Mouse (Mus musculus) embryonic facial prominence, embryonic 12.5 days (tissue): Measurements from ENCODE around the gene Gatad2b. TPM values are rescaled to one million over a fixed set of nuclear protein-coding genes. Genes with fewer than 3 reads are reported as not detected.

Source experiments
- ATAC-seq: fragments of 200-750 bp; cut with Nextera tagmentation; 2 replicates; pipeline ENCODE4 v1.8.0; 2017; ENCODE audit not compliant: insufficient number of reproducible peaks, insufficient read depth, low FRiP score, low TSS enrichment
- H3K27ac ChIP-seq: fragments of 300-500 bp; sonication (generic); 2 replicates; pipeline ENCODE4 v1.5.1; 2016; ENCODE audit warnings: mild to moderate bottlenecking
- H3K27me3 ChIP-seq: fragments of 300-500 bp; sonication (generic); 2 replicates; pipeline ENCODE4 v1.6.1; 2016; ENCODE audit warnings: mild to moderate bottlenecking, moderate library complexity
- H3K36me3 ChIP-seq: fragments of 300-500 bp; sonication (generic); 2 replicates; pipeline ENCODE4 v1.6.1; 2016; ENCODE audit warnings: mild to moderate bottlenecking
- H3K4me1 ChIP-seq: fragments of 300-500 bp; sonication (generic); 2 replicates; pipeline ENCODE4 v1.6.1; 2016
- H3K4me2 ChIP-seq: fragments of 300-500 bp; sonication (generic); replicated peaks from 2 replicates; pipeline ENCODE4 v1.6.1; 2016; ENCODE audit warnings: mild to moderate bottlenecking, moderate library complexity
- H3K4me3 ChIP-seq: fragments of 300-500 bp; sonication (generic); 2 replicates; pipeline ENCODE4 v1.5.1; 2016; ENCODE audit warnings: mild to moderate bottlenecking
- H3K9ac ChIP-seq: fragments of 300-500 bp; sonication (generic); 2 replicates; pipeline ENCODE4 v1.6.1; 2016; ENCODE audit warnings: mild to moderate bottlenecking, moderate library complexity
- H3K9me3 ChIP-seq: fragments of 300-500 bp; sonication (generic); 2 replicates; pipeline ENCODE4 v1.6.1; 2016; ENCODE audit warnings: mild to moderate bottlenecking, moderate library complexity
- WGBS: fragments of 180-500 bp; shearing (Covaris S2); methylation state at CpG from one replicate; pipeline ENCODE4 v1.1.7; 2016; 5-methylcytosine and 5-hydroxymethylcytosine counted together
- microRNA-seq: library from miRNA; unstranded; fragments of <30 nt; microRNA quantifications from one replicate; pipeline ENCODE4, GENCODE M21; 2017
- polyA plus RNA-seq: library from polyadenylated mRNA; unstranded; fragments of >200 nt; fragmentation: Nextera tagmentation; extraction: Ambion mirVana; gene quantifications from 2 replicates; pipeline ENCODE4 v1.2.1, GENCODE M21; 2016

Gatad2b gene
- polyA plus RNA-seq, 1 experiment from 2014 or later: 16.6 TPM

- WGBS: 83% methylated on average over 4 of the region's 4 CpGs
- ATAC-seq: no peak
- H3K27me3 ChIP-seq: no peaks in the 10 kb centered on the region
- H3K4me1 ChIP-seq: no peaks in the 10 kb centered on the region
- H3K9me3 ChIP-seq: no peaks in the 10 kb centered on the region
- no peak overlapping the region for H3K4me3 ChIP-seq
- H3K27ac ChIP-seq: no peak overlapping the region
- no peak overlapping the region for H3K9ac ChIP-seq
- peaks cover 96% of the 10 kb centered on the region for H3K36me3 ChIP-seq
- no peak overlapping the region for H3K4me2 ChIP-seq
Observed at GRCm38 (mm10) chr3:90404609-90405008, 111.6 kb downstream of the Gatad2b start.

- Histone ChIP-seq H3K4me2 (no peak overlapping the region), H3K27me3 (no peaks in the 10 kb centered on the region), H3K27ac (no peak overlapping the region), H3K9ac (no peak overlapping the region), H3K4me1 (no peaks in the 10 kb centered on the region), H3K4me3 (no peak overlapping the region), H3K36me3 (peaks cover 95% of the 10 kb centered on the region), H3K9me3 (no peaks in the 10 kb centered on the region)
- no peak for ATAC-seq
- WGBS: 95% methylated on average over 5 of the region's 5 CpGs
Observed at GRCm38 (mm10) chr3:90406414-90406813, 113.4 kb downstream of the Gatad2b start.

- no peaks in the 10 kb centered on the region for H3K27me3 ChIP-seq
- peaks cover 86% of the 10 kb centered on the region for H3K36me3 ChIP-seq
- ATAC-seq: no peak
- H3K27ac ChIP-seq: no peak overlapping the region
- H3K4me3 ChIP-seq: no peak overlapping the region
- H3K4me1 ChIP-seq: no peaks in the 10 kb centered on the region
- H3K4me2 ChIP-seq: no peak overlapping the region
- H3K9me3 ChIP-seq: no peaks in the 10 kb centered on the region
- WGBS: 85% methylated on average over 3 of the region's 3 CpGs
- H3K9ac ChIP-seq: no peak overlapping the region
Observed at GRCm38 (mm10) chr3:90408721-90409120, 115.7 kb downstream of the Gatad2b start.

GRCm38 (mm10) chr3:90412312-90413010, 119.5 kb downstream of the Gatad2b start:
- Histone ChIP-seq H3K4me1 (no peaks in the 10 kb centered on the region), H3K27ac (no peak overlapping the region), H3K4me2 (no peak overlapping the region), H3K9ac (no peak overlapping the region), H3K9me3 (no peaks in the 10 kb centered on the region), H3K4me3 (no peak overlapping the region), H3K36me3 (peaks cover 81% of the 10 kb centered on the region), H3K27me3 (no peaks in the 10 kb centered on the region)
- 51% methylated on average over 5 of the region's 5 CpGs for WGBS
- no peak for ATAC-seq

GRCm38 (mm10) chr3:90413011-90413396, 120.0 kb downstream of the Gatad2b start:
- Histone ChIP-seq H3K9ac (no peak overlapping the region; the same call in 1 of the 2 replicates), H3K27me3 (no peaks in the 10 kb centered on the region), H3K4me3 (no peak overlapping the region), H3K9me3 (no peaks in the 10 kb centered on the region), H3K27ac (no peak overlapping the region), H3K4me2 (no peak overlapping the region), H3K4me1 (no peaks in the 10 kb centered on the region), H3K36me3 (peaks cover 81% of the 10 kb centered on the region)
- ATAC-seq: no peak
- 65% methylated on average over 3 of the region's 3 CpGs for WGBS

Small RNAs within 50 kb of the gene (microRNA-seq; reads per million reads assigned to microRNA genes)
- gene Mir7012: not detected

Other genes with a start within 250 kb of the Gatad2b start
- gene 4933434E20Rik, start 241.5 kb upstream of the Gatad2b start, polyA plus RNA-seq: 147 and 149 TPM in 2 replicates
- 203 and 230 TPM in 2 replicates for gene Ubap2l, start 240.6 kb upstream of the Gatad2b start, polyA plus RNA-seq
- 517 TPM in 2 replicates for gene Tpm3, start 220.5 kb upstream of the Gatad2b start, polyA plus RNA-seq
- 0.35 and 0.43 TPM in 2 replicates for gene Nup210l, start 189.0 kb upstream of the Gatad2b start, polyA plus RNA-seq
- gene Rps27, start 79.5 kb upstream of the Gatad2b start, polyA plus RNA-seq: 1,310 and 1,325 TPM in 2 replicates
- gene Rab13, start 79.5 kb upstream of the Gatad2b start, polyA plus RNA-seq: 27.7 and 30.6 TPM in 2 replicates
- 90.5 and 97.3 TPM in 2 replicates for gene Jtb, start 61.6 kb upstream of the Gatad2b start, polyA plus RNA-seq
- gene Creb3l4, start 49.7 kb upstream of the Gatad2b start, polyA plus RNA-seq: 8.5 and 9.7 TPM in 2 replicates
- 63.3 and 63.5 TPM in 2 replicates for gene Slc39a1, start 45.0 kb upstream of the Gatad2b start, polyA plus RNA-seq
- 20.3 and 21.7 TPM in 2 replicates for gene Crtc2, start 39.0 kb upstream of the Gatad2b start, polyA plus RNA-seq
- gene Dennd4b, start 28.0 kb upstream of the Gatad2b start, polyA plus RNA-seq: 5.7 and 8.0 TPM in 2 replicates
- 42.8 and 44.8 TPM in 2 replicates for gene Slc27a3, start 96.8 kb downstream of the Gatad2b start, polyA plus RNA-seq
- gene Ints3, start 140.4 kb downstream of the Gatad2b start, polyA plus RNA-seq: 43.6 and 45.2 TPM in 2 replicates
- 4.0 and 5.0 TPM in 2 replicates for gene Npr1, start 172.7 kb downstream of the Gatad2b start, polyA plus RNA-seq
- gene Ilf2, start 182.9 kb downstream of the Gatad2b start, polyA plus RNA-seq: 301 and 311 TPM in 2 replicates
- 74.0 and 76.3 TPM in 2 replicates for gene Snapin, start 197.9 kb downstream of the Gatad2b start, polyA plus RNA-seq
- gene Chtop, start 216.3 kb downstream of the Gatad2b start, polyA plus RNA-seq: 197 and 209 TPM in 2 replicates
- 10.3 and 11.2 TPM in 2 replicates for gene S100a1, start 221.2 kb downstream of the Gatad2b start, polyA plus RNA-seq
- gene S100a13, start 221.3 kb downstream of the Gatad2b start, polyA plus RNA-seq: 15.0 and 17.4 TPM in 2 replicates
- gene S100a14, start 233.7 kb downstream of the Gatad2b start, polyA plus RNA-seq: 1.5 and 2.2 TPM in 2 replicates
- 56.1 and 58.0 TPM in 2 replicates for gene S100a16, start 244.1 kb downstream of the Gatad2b start, polyA plus RNA-seq